Mouse (Mus musculus) right cerebral cortex, postnatal 10 days (tissue): ENCODE data around the gene Tecpr2.

ENCODE experiments used
- DNase-seq, 2 experiments: peaks; one replicate each; pipeline ENCODE4 v3.0.0; 2021; ENCODE audit warnings: low spot score in 2 of 2

Gene Tecpr2

DNA sequence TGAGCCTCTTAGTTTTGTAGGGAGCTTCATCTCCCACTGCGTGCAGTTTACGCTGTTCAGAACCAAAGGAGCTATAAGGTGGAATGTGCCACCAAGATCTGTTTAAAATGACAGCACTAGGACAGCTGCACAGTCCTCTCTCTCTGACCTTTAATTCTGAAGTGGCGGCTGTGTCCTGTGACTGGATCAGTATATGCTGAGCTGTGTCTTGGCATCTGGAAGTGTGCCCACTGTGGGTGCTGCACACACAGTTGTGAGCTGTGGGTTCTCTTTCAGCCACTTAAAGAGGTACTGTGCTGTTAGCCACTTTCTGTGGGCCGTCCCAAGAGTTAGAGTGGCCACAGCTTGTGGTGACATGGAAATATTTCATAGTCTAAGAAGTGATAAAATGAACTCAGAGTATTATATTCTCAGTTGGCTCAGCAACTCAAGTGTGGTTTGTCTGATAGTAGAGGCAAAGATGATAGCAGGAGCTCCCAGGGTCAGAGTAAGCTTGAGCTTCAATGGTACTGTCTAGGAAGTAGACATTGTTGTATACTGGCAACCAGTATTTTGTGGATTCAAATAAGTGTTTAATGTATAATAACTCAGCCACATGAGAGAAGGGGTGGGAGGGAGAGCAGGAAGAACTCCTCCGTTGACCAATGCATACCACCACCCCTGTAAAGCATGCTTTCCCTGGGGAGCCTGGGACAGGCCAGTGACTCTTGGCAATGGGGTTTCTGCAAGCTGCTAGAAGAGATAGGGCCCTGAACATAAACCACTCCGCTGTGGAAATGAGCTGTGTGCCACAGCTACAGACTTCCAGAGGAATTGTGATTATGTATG is 59.2 kb downstream of the Tecpr2 start:
- no peak for DNase-seq

DNA sequence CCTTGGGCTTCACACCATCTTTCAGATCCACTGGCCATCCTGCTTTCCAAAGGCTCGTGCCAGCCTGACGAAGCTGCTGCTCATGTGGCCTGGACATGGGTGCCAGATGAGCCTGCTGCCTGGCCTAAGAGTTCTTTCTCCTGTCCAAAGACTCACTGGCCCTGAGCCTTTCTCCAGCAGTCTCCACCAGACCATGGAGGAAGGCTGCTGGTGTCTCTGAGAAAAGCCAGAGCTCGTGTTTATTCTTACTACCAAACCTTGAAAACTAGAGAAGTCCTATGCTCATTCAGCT is 59.8 kb downstream of the Tecpr2 start:
- DNase-seq = no peak

DNA sequence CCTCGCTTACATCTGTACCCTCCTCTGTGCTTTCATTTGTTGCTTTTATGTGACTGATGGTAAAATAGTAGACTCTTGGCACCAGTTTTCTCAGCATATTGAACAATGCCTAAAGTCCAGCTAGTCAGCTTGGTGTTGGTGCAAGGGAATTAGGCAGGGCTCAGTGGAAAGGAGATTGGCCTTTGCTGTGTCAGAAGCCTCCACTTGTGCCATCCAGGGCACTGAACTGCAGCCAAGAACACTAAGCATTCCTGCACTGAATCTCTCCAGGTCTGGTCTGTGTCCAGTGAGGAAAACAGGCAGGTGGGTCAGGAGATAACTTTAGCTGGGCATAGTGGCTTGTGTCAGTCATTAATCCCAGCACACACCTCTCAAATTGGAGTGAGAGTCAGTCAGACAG is 60.3 kb downstream of the Tecpr2 start:
- no peak for DNase-seq

DNA sequence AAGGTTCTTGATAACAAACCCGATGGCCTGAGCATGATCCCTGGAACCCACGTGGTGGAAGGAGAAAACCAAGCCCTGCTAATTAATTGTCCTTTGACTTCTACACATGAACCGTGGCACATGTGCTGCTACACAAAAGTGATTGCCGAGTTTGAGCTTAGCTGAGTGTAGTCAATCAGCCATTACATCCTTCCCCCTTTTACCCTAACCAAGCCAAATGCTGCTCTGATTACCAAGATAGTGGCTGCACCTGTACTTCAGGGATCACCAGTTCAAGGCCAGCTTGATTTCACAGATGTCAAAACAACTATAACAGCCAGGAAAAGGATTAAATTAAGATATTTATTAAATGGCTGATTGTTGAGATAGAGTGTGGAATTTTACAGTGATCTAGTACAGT is 61.1 kb downstream of the Tecpr2 start:
- DNase-seq = no peak

DNA sequence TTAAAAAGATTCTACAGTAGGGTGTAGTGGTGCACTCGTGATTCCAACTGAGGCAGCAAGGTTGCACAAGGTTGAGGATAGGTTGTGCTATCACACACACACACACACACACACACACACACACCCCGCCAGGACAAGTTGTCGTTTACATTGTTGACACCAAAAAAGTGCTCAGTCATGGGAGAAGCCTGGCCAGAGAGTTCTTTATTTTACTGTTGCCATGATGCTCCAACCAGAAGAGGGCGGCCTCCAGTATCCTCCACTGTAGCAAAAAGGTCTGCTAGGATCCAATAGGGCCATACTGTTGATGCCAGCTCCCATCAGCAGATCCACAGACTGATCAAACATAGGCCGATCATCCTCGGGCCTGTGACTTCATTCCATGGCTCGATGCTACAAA is 62.2 kb downstream of the Tecpr2 start:
- no peak for DNase-seq

DNA sequence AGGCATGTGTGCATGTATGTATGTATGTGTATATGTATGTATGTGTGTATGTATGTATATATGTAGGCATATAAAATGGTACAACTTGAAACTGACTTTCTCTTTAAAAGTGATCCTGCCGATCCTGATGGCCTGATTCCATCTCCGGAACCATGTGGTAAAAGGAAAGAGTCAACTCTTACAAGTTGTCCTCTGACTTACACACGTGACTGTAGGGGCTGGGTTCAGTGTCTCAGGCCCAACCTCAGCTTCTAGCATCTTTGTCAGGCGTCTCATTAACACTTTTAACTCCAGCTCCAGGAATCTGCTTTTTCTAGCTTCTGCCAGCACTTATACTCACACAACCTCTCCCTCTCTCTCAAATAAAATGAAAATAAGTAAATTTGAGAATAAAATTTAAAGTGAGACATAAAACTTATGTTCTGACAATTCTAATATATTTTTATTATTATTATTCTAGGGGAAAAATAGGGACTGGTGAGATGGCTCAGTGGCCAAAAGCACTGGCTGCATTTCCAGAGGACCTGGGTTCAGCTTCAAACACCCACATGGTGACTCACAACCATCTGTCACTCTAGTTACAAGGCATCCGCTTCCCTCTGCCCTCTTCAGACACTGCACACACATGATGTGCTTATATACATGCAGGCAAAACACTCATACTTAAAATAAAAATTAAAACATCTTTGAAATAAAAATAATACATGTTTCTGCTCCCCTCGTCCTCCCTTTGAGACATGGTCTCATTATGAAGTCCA is 63.7 kb downstream of the Tecpr2 start:
- no peak for DNase-seq

DNA sequence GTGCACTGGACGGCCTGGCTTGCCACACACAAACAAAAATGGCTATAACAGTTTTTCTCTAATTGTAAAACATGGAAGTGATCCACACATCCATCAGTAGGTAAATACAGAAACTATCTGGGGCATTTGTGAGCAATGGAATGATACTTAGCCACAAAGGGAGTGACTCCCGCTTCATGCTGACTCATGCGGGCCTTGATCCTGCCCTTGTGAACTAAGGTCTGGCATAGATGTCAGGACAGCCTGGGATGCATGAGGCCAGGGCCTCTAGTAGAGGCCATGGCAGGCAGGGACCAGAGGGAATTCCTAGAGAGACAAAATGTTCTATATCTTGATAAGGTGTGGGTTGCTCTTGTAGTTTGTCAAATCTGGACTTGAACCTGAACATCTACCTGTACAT is 64.4 kb downstream of the Tecpr2 start:
- no peak for DNase-seq

DNA sequence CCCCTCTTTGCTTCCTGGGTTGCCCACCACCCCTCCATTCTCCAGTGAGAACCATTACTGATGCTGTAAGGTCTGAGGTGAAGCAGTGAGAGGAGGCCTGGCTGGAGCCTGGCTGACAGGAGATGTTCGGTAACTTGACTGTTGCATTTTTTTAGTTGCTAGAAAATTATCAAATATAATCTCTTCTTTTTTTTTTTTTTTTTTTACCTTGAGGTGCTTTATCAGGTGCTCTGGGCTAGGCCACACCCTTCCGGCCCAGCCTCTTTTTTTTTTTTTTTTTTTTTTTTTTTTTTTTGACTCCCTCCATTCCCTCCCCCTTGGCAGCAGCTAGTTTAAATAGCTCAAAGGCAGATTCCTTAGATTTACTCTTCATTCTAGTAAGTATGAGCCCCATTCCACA is 64.8 kb downstream of the Tecpr2 start:
- no peak for DNase-seq

DNA sequence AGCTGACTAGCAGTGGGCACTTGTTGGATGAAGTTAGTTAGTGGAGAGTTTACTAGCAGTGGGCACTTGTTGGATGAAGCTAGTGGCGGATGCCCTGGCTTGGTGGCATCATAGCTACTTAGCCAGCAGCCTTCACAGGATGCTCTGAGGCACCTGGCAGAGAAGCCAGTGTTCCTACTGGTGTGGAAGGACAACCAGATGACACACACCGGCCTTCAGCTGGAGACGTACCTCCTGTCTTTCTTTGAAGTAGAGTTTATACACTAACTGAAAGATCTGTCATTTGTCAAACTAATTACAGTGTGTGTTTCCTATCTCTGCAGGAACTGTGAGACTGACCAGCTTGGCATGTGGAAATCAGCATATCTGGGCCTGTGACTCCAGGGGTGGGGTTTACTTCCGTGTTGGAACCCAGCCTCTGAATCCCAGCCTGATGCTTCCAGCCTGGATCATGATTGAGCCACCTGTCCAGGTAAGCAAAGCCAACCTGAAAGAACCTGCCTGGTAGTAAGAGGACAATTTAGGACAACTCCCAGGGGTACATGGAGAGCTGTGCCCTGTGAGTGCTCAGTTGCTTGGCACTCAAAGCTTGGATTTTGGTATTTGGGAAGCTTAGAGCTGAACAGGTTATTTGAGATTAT is 65.4 kb downstream of the Tecpr2 start:
- no peak for DNase-seq

DNA sequence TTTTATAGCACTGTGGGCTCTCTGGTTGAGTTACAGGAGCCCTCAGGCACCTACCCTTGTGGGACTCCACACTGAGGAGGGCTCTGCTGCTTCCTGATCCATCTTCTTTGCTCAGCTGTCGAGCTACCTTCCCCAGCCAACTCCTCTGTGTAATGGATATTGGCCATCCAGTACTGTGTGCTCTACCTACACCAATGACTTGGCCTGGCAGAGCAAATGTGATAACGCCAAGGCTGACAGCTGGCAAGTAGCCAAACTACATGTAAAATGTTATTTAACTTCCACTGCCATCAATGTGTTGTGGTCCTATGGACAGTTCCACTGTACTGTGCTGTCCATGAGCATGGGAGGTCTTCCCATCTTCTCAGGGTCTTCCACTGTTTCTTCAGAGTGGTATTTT is 72.9 kb downstream of the Tecpr2 start:
- no peak for DNase-seq

DNA sequence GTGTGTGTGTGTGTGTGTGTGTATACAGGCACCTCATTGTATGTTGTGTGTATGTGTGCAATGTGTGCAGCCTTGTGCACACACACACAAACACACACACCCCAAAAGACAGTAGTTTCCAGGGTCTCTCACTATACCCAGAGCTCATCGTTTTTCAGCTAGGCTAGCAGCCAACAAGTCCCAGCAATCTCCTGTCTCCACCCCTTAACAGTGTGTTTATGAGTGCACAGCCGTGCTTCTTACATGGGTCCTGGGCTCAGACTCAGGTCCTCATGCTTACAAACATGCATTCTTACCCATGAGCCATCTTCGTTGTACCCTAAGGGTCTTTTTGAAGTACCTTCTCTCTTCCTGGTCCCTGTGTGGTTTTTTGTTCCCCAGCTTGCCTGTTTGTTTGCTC is 76.4 kb downstream of the Tecpr2 start:
- DNase-seq = no peak

DNA sequence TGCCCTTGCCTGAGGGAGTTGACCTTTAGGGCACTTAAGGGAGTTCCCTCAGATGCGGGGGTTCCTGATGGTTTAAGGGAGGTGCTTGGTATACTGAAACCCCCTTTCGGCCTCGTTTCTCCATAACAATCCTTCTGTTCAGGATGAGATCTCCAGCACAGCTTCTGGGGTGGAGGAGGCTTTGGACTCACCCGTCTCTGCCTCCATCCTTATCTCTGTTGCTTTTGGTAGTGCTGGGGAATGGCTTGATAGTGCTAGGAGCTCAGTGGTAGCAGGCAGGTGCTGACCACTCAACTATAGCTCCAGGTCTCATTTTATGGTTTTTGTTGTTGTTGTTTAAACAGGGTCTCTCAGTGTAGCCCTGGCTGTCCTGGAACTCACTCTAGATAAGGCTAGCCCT is 77.0 kb downstream of the Tecpr2 start:
- no peak for DNase-seq

DNA sequence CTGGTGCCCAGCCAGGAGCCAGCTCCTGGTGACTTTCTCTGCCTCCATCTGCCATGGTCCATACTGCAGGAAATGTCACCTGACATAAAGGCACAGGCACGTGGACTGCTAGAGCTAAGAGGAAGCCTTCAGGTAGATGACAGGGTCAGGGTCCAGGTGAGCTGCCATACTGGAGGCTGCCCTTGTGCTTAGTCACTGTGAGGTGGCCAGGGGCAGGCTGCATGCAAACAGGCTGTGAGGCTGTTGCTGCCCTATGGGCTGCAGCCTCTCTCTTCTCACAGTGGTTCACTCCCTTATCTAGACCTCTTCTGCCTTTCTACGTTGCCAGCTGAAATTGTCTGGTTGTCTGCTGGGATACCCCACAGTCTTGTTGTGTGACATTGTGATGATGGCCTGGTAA is 78.1 kb downstream of the Tecpr2 start:
- DNase-seq = no peak

DNA sequence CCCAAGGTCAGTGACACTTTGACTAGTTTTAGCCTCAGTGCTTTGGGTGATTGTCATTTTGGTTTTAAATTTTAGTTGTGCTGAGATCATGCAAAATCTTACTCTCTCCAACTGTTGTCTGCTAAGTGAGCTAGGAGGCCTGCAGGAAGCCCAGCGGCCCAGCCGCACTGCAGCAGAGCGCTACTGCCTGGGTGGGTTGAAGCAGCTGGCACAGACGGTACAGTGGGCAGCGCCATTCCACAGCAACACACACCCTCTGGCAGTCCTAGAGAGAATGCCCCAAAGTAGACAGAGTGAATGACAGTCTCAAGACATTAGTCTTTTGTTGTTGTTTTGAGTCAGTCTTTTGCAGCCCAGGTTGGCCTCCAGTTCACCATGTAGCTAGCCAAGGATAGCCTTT is 81.3 kb downstream of the Tecpr2 start:
- no peak for DNase-seq

DNA sequence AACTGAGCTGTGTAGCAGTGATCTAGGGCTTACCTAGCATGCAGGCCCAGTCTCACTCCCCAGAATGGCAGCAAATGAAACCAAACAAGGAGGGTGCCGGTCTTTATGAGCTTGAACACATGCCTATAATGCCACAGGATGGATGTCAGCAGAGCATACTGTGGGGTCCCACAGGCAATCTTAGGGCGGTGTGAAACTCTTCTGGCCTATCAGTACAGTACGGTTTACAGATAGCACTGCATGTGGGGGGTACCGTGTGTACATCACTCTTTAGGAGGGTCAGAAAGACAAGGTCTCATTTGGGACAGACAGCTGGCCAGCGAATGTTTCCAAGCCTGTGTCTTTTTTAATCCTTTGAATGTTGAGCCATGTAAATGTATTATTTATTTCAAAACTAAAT is 82.9 kb downstream of the Tecpr2 start:
- DNase-seq = no peak

DNA sequence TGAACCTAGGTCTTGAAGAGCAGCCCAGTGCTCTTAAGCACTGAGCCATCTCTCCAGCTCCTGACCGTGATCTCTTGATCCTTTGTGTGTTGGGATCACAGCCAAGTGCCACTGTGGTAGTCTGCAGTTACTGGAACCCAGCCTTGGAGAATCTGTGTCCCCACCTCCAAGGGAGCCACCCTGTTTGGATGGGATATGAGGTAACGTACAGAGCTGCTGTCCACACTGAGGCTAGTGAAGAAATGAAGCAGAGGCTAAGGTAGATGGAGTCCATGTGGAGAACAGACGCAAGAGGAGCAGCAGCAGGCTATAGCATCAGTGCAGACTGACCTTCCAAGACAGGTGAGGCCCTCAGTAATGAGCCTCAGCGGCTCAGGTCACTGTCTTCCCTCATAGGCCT is 84.8 kb downstream of the Tecpr2 start:
- DNase-seq = no peak

DNA sequence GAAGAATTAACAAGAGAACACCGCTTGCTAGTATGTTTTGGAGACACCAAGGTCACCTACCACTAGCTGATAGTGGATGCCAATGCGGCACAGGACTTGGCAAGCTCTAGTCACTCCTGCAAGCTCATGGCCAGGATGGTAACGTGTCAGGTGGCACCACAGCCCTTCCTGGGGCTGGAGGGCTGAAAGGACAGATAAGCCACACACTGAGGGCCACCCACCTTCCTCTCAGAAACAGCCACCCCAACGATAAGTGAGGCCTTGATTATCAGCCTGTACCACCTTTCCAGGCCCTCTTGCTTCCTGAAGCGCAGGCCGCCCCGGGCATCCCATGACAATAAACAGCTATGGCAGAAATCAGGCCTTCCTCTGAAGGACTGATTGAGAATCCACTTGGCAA is 85.2 kb downstream of the Tecpr2 start:
- no peak for DNase-seq

DNA sequence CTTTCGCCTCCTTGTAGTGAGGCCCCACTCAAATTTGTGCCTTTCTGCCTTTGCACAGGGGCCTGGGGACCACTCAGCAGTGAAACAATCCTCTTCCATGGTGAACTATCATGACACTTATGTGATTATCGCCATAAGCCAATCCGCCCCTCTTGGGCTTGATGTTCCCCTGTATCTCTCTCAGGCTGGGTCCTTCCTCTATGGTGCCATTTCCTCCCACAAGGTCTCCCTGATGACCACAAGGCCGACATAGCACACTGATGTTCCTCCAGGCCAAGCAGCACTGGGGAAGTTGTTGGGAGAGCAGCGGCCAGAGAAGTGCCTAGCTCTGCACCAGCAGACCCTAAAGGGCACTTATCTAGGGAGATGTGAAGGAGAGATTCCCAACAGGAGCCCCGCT is 85.7 kb downstream of the Tecpr2 start:
- no peak for DNase-seq

DNA sequence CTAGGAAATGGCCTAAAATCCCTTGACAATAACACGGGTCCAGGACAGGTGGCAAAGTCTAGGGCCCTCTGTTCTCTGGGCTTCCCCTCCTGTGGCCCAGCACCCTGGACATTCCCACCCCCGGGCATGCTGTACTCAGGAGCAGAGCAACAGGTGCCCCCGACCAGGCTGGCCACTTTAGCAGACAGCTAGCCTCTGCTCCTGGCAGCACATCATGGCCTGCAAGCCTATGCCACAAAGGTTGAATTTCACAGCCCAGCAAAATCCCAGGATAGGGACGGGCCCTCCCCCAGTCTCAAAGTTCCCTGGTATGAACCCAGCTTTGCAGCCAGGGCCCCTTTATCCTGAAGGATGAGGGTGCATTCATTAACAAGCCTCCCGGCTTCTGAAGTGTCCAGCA is 86.3 kb downstream of the Tecpr2 start:
- no peak for DNase-seq

DNA sequence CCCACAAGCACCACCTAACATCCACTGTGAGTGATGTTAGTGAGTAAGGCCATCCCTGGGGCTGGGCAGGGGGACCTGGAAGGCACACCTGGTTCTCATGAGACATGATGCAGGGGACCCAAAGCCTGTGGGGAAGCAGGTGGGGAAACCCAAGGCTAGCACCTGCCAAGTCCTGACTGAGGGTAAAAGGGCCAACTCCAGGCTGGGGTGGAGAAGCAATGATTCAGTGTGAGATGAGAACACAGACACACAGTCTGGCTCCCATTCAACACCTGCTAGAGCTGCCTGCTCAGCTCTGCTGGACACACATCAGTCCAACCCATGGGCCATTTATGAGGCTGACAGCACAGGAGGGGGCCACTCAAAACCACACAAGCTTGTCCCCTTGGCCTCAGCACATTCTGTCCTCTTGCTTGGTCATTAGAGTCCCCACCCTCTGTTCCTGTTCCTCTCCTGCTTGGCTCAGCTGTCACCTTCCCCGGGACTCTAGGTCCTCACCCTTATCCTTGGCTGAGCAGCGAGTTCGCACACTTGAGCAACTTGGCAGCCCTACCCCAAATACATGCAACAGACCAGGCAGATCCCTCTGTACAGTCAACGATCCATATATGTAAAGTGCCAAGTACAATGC is 86.9 kb downstream of the Tecpr2 start:
- DNase-seq = no peak

DNA sequence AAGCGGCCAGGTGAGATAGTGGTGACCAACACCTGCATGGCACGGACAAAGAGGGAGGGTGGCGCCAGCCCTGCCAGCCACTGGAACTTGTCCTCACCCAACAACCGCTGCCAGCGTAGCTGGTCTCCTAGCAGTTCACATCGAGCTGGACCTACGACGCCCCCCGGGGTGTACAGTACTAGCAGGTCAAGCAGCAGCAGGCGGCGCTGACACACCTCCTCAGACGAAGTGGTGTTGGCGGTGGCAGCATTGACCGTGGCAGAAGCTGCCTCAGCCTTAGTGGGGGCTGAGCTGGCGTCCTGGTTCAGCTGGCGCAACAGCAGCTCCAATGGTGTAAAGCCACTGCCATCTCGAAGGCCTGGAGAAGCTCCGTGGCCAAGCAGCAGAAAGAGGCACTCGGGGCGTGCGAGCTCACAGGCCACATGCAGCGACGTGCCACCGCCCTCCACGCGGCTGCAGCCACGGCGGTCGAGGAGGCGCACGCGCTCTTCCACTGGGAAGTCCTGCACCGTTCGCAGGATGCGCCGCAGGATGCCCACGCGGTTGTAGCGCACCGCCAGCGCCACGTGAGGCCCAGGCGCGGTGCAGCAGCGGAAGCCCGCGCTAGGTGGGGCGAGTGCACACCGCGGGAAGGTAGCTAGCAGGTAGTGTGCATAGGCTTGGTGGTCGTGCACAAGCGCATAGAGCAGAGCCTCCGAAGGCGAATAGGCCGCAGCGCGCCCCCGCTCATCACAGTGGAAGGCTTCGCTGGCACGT is 87.7 kb downstream of the Tecpr2 start:
- no peak for DNase-seq

DNA sequence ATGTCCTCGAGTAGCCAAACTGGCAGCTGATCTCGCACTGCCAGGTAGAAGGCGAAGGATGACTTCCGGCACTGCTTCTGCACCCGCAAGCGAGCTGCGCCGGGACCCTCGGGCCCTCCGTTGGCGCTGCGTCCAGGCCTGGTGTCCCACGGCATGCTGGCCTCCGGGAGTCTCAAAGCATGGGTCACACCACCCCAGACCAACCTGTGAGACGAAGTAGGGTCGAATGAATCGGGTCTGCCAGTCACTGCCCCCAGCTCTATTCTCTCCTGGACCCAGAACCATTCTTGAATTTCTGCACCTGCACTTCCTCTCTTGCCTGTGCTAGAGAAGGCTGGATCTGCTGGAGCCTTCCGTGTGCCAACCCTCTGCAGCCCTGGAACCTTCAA is 88.3 kb downstream of the Tecpr2 start:
- DNase-seq = no peak
